Mouse (Mus musculus) heart, adult 8-10 months (tissue): ENCODE measurements at regions not wholly inside any gene's neighbourhood (a gene's known extent, or its start where the extent isn't known, plus 50 kb on each side); places are given as distances from the start of the nearest gene placed in this dataset.

Experiments used
- DNase-seq: peaks from one replicate; pipeline ENCODE4 v3.0.0; 2022; ENCODE audit warnings: low spot score

- DNase-seq: peak; percentile 65
Observed at GRCm38 (mm10) chr2:148171699-148172098, 124.9 kb upstream of the Foxa2 start.

GRCm38 (mm10) chr2:148175251-148175927 is 128.6 kb upstream of the Foxa2 start:
- DNase-seq: no peak

GRCm38 (mm10) chr2:148180245-148180644 is 133.5 kb upstream of the Foxa2 start:
- no peak for DNase-seq

GRCm38 (mm10) chr2:148181518-148181917 is 134.7 kb upstream of the Foxa2 start:
- no peak for DNase-seq

- DNase-seq: no peak
Observed at GRCm38 (mm10) chr2:148182492-148183052, 135.8 kb upstream of the Foxa2 start.

GRCm38 (mm10) chr2:148184801-148185212 is 138.0 kb upstream of the Foxa2 start:
- no peak for DNase-seq

- DNase-seq: no peak
Observed at GRCm38 (mm10) chr2:148186363-148186991, 139.7 kb upstream of the Foxa2 start.

- DNase-seq: peak; percentile 61
Observed at GRCm38 (mm10) chr2:148188865-148189264, 142.1 kb upstream of the Foxa2 start.

GRCm38 (mm10) chr2:148189287-148189686 is 142.5 kb upstream of the Foxa2 start:
- no peak for DNase-seq

GRCm38 (mm10) chr2:148192946-148193345 is 146.2 kb upstream of the Foxa2 start:
- peak; percentile 35 for DNase-seq

GRCm38 (mm10) chr2:148197375-148198015 is 150.7 kb upstream of the Foxa2 start:
- DNase-seq: no peak

GRCm38 (mm10) chr2:148206633-148207032 is 159.9 kb upstream of the Foxa2 start:
- no peak for DNase-seq

GRCm38 (mm10) chr2:148210813-148211212 is 164.0 kb upstream of the Foxa2 start:
- DNase-seq: no peak

GRCm38 (mm10) chr2:148217136-148217535 is 170.4 kb upstream of the Foxa2 start:
- no peak for DNase-seq

GRCm38 (mm10) chr2:148233691-148234300 is 161.3 kb upstream of the Sstr4 start:
- no peak for DNase-seq

GRCm38 (mm10) chr2:148237121-148237520 is 158.0 kb upstream of the Sstr4 start:
- no peak for DNase-seq

- DNase-seq: no peak
Observed at GRCm38 (mm10) chr2:148239046-148239445, 156.1 kb upstream of the Sstr4 start.

GRCm38 (mm10) chr2:148242242-148242641 is 152.9 kb upstream of the Sstr4 start:
- no peak for DNase-seq

GRCm38 (mm10) chr2:148245575-148245974 is 149.6 kb upstream of the Sstr4 start:
- no peak for DNase-seq

- DNase-seq: no peak
Observed at GRCm38 (mm10) chr2:148250902-148251301, 144.2 kb upstream of the Sstr4 start.

GRCm38 (mm10) chr2:148255662-148256061 is 139.5 kb upstream of the Sstr4 start:
- DNase-seq: no peak

- no peak for DNase-seq
Observed at GRCm38 (mm10) chr2:148264111-148264730, 130.9 kb upstream of the Sstr4 start.
